10 mouse cellular contexts compared by ENCODE assay signal in the genomic region with DNA sequence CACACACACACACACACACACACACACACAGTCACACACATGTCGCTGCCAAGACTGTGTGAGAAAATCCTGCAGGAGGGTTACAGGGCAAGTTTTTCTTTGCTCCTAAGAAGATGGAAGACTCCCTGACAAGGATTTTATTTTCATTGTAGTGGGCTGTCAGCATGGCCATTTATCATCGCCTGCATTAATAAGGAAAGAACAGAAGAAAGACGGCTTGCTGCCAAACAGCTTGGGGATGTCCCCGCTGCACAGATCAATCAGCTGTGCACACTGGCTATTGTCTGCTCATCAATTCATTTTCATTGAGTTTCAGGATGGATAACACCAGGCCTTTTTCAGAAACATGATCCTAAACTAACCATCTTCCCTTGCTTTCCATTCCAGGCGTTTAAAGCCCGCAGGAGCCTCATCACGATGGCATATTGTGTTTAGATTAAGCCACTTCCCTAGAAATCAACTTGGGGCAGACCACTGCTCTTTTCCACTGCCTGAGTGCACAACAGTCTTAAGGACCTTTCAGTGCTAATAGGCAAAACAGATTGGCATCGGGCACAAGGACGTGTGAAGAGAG.
A peak's percentile ranks its signal among the peaks of the same experiment; 100 is the strongest.
DNase-seq lines count a peak whose midpoint lies in the region; ATAC-seq and TF ChIP-seq lines count a peak whose summit lies in the region.
"Had no signal": no experiment of that assay in that cellular context is flagged by ENCODE, and none has a peak within 500 bp of the region (broad histone marks: within the 10 kb centered on the region; RNA-seq: fewer than 3 reads in every experiment).

No protein-coding gene starts in this region.

- no peaks in the 10 kb centered on the region for H3K9me3 ChIP-seq in heart, embryonic 16.5 days (replicated peaks; ENCODE audit: control insufficient read depth, low read length)
- no peaks in the 10 kb centered on the region for H3K9me3 ChIP-seq in hindbrain, postnatal 0 days (ENCODE audit: low read length)
- H3K9me3 ChIP-seq in neural tube, embryonic 11.5 days (ENCODE audit: control insufficient read depth, low read length) = no peaks in the 10 kb centered on the region

- TF ChIP-seq CTCF in hindbrain, postnatal 0 days (IDR thresholded peaks at IDR 0.05; ENCODE audit: low read depth) = no peak
- no peak for TF ChIP-seq CTCF in layer of hippocampus, adult 2 months (conservative IDR thresholded peaks at IDR 0.05)

- no peaks in the 10 kb centered on the region for H3K4me1 ChIP-seq in heart, embryonic 16.5 days (ENCODE audit: control insufficient read depth, insufficient read depth, low read length)
- peaks cover 7% of the 10 kb centered on the region; the same call in 1 of the 2 replicates for H3K4me1 ChIP-seq in hindbrain, postnatal 0 days (ENCODE audit: insufficient read depth, low read length)
- H3K4me1 ChIP-seq in neural tube, embryonic 11.5 days (ENCODE audit: control insufficient read depth, insufficient read depth, low read length) = peaks cover 9% of the 10 kb centered on the region; the same call in 1 of the 2 replicates

- H3K27ac ChIP-seq in heart, embryonic 16.5 days (ENCODE audit: low read length) = no peak overlapping the region
- H3K27ac ChIP-seq in hindbrain, postnatal 0 days = peak overlapping the region; percentile 66
- peak overlapping the region; percentile 60 for H3K27ac ChIP-seq in neural tube, embryonic 11.5 days (ENCODE audit: low read depth, low read length)
- H3K27ac ChIP-seq in layer of hippocampus, adult 2 months = no peak overlapping the region

- no peak for ATAC-seq in heart, embryonic 16.5 days (replicated peaks; ENCODE audit: extremely low read depth, insufficient read depth, low FRiP score)
- peak; percentile 78 for ATAC-seq in hindbrain, postnatal 0 days
- ATAC-seq in neural tube, embryonic 11.5 days (ENCODE audit: insufficient read depth, low FRiP score, low TSS enrichment) = peak; percentile 80

- DNase-seq in heart, adult 18-20 months = no peak
- DNase-seq in embryo, embryonic 9.5 days (ENCODE audit: extremely low spot score) = peak; percentile 62
- peak; percentile 70 for DNase-seq in hindbrain, postnatal 0 days (ENCODE audit: low spot score)
- peak; percentile 73 for DNase-seq in neural tube, embryonic 11.5 days (ENCODE audit: low spot score)
- no peak for DNase-seq in layer of hippocampus, postnatal 10 days (ENCODE audit: low spot score in 2 of 2)
- DNase-seq in cerebellum, adult 11-12 months = no peak
- no peak for DNase-seq in layer of hippocampus, adult 2 months (ENCODE audit: low spot score in 2 of 2)
- DNase-seq: layer of hippocampus, adult 9-11 months; lung, postnatal 14 days had no signal

- 49% methylated on average over 9 of the region's 9 CpGs for WGBS in heart, embryonic 16.5 days
- 7% methylated on average over 9 of the region's 9 CpGs for WGBS in hindbrain, postnatal 0 days
- 7% methylated on average over 9 of the region's 9 CpGs for WGBS in neural tube, embryonic 11.5 days

- no peak overlapping the region for H3K9ac ChIP-seq in heart, embryonic 16.5 days (ENCODE audit: low read length)
- no peak overlapping the region; the same call in 1 of the 2 replicates for H3K9ac ChIP-seq in hindbrain, postnatal 0 days (replicated peaks; ENCODE audit: low read length)
- H3K9ac ChIP-seq in neural tube, embryonic 11.5 days (ENCODE audit: low read length) = peak overlapping the region; percentile 4; the same call in 1 of the 2 replicates

- H3K4me3 ChIP-seq in heart, embryonic 16.5 days (ENCODE audit: low read length) = no peak overlapping the region
- H3K4me3 ChIP-seq in hindbrain, postnatal 0 days (ENCODE audit: low read length) = no peak overlapping the region
- peak overlapping the region; percentile 6; the same call in 1 of the 2 replicates for H3K4me3 ChIP-seq in neural tube, embryonic 11.5 days (ENCODE audit: low read depth, low read length)
- H3K4me3 ChIP-seq in layer of hippocampus, adult 2 months = no peak overlapping the region

- H3K4me2 ChIP-seq in heart, embryonic 16.5 days (ENCODE audit: low read depth, low read length) = 0 out of 2 replicates have a peak overlapping the region, but pooled peaks have one; percentile 7
- H3K4me2 ChIP-seq in hindbrain, postnatal 0 days (ENCODE audit: low read depth, low read length) = peak overlapping the region; percentile 46
- peak overlapping the region; percentile 28 for H3K4me2 ChIP-seq in neural tube, embryonic 11.5 days (ENCODE audit: low read depth)

- no peaks in the 10 kb centered on the region for H3K27me3 ChIP-seq in heart, embryonic 16.5 days (ENCODE audit: control insufficient read depth, insufficient read depth, low read length)
- H3K27me3 ChIP-seq in hindbrain, postnatal 0 days (ENCODE audit: insufficient read depth, low read length) = no peaks in the 10 kb centered on the region
- H3K27me3 ChIP-seq in neural tube, embryonic 11.5 days (ENCODE audit: control insufficient read depth, insufficient read depth, low read length) = no peaks in the 10 kb centered on the region

- no peaks in the 10 kb centered on the region for H3K36me3 ChIP-seq in heart, embryonic 16.5 days (ENCODE audit: control insufficient read depth, insufficient read depth)
- no peaks in the 10 kb centered on the region for H3K36me3 ChIP-seq in hindbrain, postnatal 0 days (ENCODE audit: insufficient read depth, low read length)
- H3K36me3 ChIP-seq in neural tube, embryonic 11.5 days (ENCODE audit: control insufficient read depth, insufficient read depth, low read length) = no peaks in the 10 kb centered on the region

Comparison
In these comparisons a context has a peak if more than half of its experiments do, and no peak if none do; other contexts are left out.
1. H3K27ac ChIP-seq: peak in hindbrain, postnatal 0 days (single experiment) and neural tube, embryonic 11.5 days (single experiment); none in heart, embryonic 16.5 days (single experiment) and layer of hippocampus, adult 2 months (single experiment).
2. DNase-seq: peak in embryo, embryonic 9.5 days (single experiment), hindbrain, postnatal 0 days (single experiment) and neural tube, embryonic 11.5 days (single experiment); none in heart, adult 18-20 months (0 of 2), layer of hippocampus, postnatal 10 days (0 of 2), cerebellum, adult 11-12 months (single experiment) and layer of hippocampus, adult 2 months (0 of 2).
3. Peak in every context shown above with its lines, with median percentiles within 50 percentile points of each other: H3K4me2 ChIP-seq.